Mouse (Mus musculus) intestine, postnatal 0 days (tissue): ENCODE data around the gene Vmn2r67. TPM values are rescaled to one million over a fixed set of nuclear protein-coding genes. Genes with fewer than 3 reads are reported as not detected.
"Not testable (repeated sequence)": the region's sequence is repeated elsewhere in the genome, so short reads cannot be mapped to it uniquely, and the experiment has no call there.

Experiments used
- ATAC-seq: fragments of 200-750 bp; cut with Nextera tagmentation; 2 replicates; pipeline ENCODE4 v1.8.0; 2017; ENCODE audit warnings: mild to moderate bottlenecking, moderate TSS enrichment, moderate library complexity
- H3K27ac ChIP-seq: fragments of 300-500 bp; sonication (generic); 2 replicates; pipeline ENCODE4 v1.5.1; 2014; ENCODE audit warnings: mild to moderate bottlenecking, low read depth, low read length, moderate library complexity
- H3K27me3 ChIP-seq: fragments of 300-500 bp; sonication (generic); replicated peaks from 2 replicates; pipeline ENCODE4 v1.6.1; 2014; ENCODE audit warnings: low read length, mixed read lengths; ENCODE audit not compliant: control insufficient read depth, insufficient read depth
- H3K36me3 ChIP-seq: fragments of 300-500 bp; sonication (generic); 2 replicates; pipeline ENCODE4 v1.6.1; 2014; ENCODE audit warnings: mild to moderate bottlenecking, moderate library complexity; ENCODE audit not compliant: control insufficient read depth, insufficient read depth
- H3K4me1 ChIP-seq: fragments of 300-500 bp; sonication (generic); replicated peaks from 2 replicates; pipeline ENCODE4 v1.6.1; 2014; ENCODE audit warnings: antibody characterized with exemption, low read length, mixed read lengths; ENCODE audit not compliant: control insufficient read depth, insufficient read depth
- H3K4me2 ChIP-seq: fragments of 300-500 bp; sonication (generic); replicated peaks from 2 replicates; pipeline ENCODE4 v1.6.1; 2014; ENCODE audit warnings: low read depth, mild to moderate bottlenecking, moderate library complexity
- H3K4me3 ChIP-seq: fragments of 300-500 bp; sonication (generic); 2 replicates; pipeline ENCODE4 v1.5.1; 2014; ENCODE audit warnings: low read depth, low read length
- H3K9ac ChIP-seq: fragments of 300-500 bp; sonication (generic); 2 replicates; pipeline ENCODE4 v1.6.1; 2014; ENCODE audit warnings: mild to moderate bottlenecking, low read depth, low read length
- H3K9me3 ChIP-seq: fragments of 300-500 bp; sonication (generic); 2 replicates; pipeline ENCODE4 v1.6.1; 2016; ENCODE audit warnings: mixed run types; ENCODE audit not compliant: control insufficient read depth
- CTCF ChIP-seq: sonication (generic); IDR thresholded peaks from 2 replicates; pipeline ENCODE4 v1.5.1; 2016; ENCODE audit warnings: low read depth, mild to moderate bottlenecking, control low read depth, antibody characterized with exemption, moderate library complexity
- WGBS: fragments of 180-500 bp; shearing (Covaris S2); extraction: QIAGEN DNeasy Blood & Tissue Kit; methylation state at CpG from one replicate; pipeline ENCODE4 v1.1.7; 2014; 5-methylcytosine and 5-hydroxymethylcytosine counted together
- polyA plus RNA-seq: library from polyadenylated mRNA; unstranded; fragments of >200 nt; fragmentation: Nextera tagmentation; extraction: Ambion mirVana; gene quantifications from 2 replicates; pipeline ENCODE4 v1.2.1, GENCODE M21; 2015

Vmn2r67 gene
- polyA plus RNA-seq, result not detected in 2 replicates

- Histone ChIP-seq H3K36me3 (no peaks in the 10 kb centered on the region), H3K9me3 (no peaks in the 10 kb centered on the region), H3K27me3 (no peaks in the 10 kb centered on the region), H3K4me1 (no peaks in the 10 kb centered on the region), H3K27ac (no peak within 1 kb of the TSS), H3K9ac (no peak within 1 kb of the TSS), H3K4me3 (no peak within 1 kb of the TSS), H3K4me2 (no peak within 1 kb of the TSS)
- 79% methylated on average over 3 of the region's 3 CpGs for WGBS
- no peak for ATAC-seq
- TF ChIP-seq CTCF, result no peak
Measured at GRCm38 (mm10) chr7:85155898-85156297, at the start of gene Vmn2r67. Gene Vmn2r67 (minus strand): TSS chr7:85155998.

GRCm38 (mm10) chr7:85104531-85104930, 51.3 kb downstream of the Vmn2r67 start:
- not testable (repeated sequence) for H3K36me3 ChIP-seq, H3K27ac ChIP-seq, H3K4me1 ChIP-seq, H3K9me3 ChIP-seq, H3K27me3 ChIP-seq, H3K4me2 ChIP-seq, ATAC-seq, H3K4me3 ChIP-seq, H3K9ac ChIP-seq
- WGBS, result 34% methylated on average over 2 of the region's 2 CpGs

Other genes starting within 250 kb of the Vmn2r67 start
- gene Vmn2r65, start 191.9 kb downstream of the Vmn2r67 start, polyA plus RNA-seq, result not detected in 2 replicates
- not detected in 2 replicates for gene Vmn2r66, start 143.7 kb downstream of the Vmn2r67 start, polyA plus RNA-seq
- gene Vmn2r68, start 81.8 kb upstream of the Vmn2r67 start, polyA plus RNA-seq, result not detected in 2 replicates